Mouse (Mus musculus) brain, embryonic 14.5 days (tissue): ENCODE results near the gene a. TPM values are rescaled to one million over a fixed set of nuclear protein-coding genes. Genes with fewer than 3 reads are reported as not detected.
A peak's percentile ranks its signal among the peaks of the same experiment; 100 is the strongest.

Source experiments
- DNase-seq: peaks from one replicate; pipeline ENCODE4 v3.0.0-alpha.2; 2011; ENCODE audit warnings: low read depth
- CTCF ChIP-seq: fragments of 200-500 bp; IDR thresholded peaks from 2 replicates; pipeline ENCODE4 v1.5.1; 2012; ENCODE audit warnings: inconsistent platforms, mild to moderate bottlenecking, moderate library complexity, borderline replicate concordance; ENCODE audit not compliant: insufficient read depth, insufficient read length; ENCODE audit errors: extremely low read depth
- POLR2A ChIP-seq: fragments of 200-500 bp; IDR thresholded peaks from 2 replicates; pipeline ENCODE4 v1.6.1; 2012; ENCODE audit warnings: mild to moderate bottlenecking, inconsistent platforms, borderline replicate concordance; ENCODE audit not compliant: poor library complexity, insufficient read depth, insufficient read length, severe bottlenecking; ENCODE audit errors: extremely low read depth
- polyA plus RNA-seq: library from polyadenylated mRNA; depleted of rRNA; stranded (reverse); fragments of >200 nt; gene quantifications from 2 replicates; pipeline ENCODE4 v1.2.3, GENCODE M21; 2012; rRNA removed

Gene a
- 4.1 and 6.5 TPM in 2 replicates for polyA plus RNA-seq

- TF ChIP-seq CTCF, result no peak
- TF ChIP-seq POLR2A, result peak; percentile 100
- DNase-seq, result peak; percentile 100
Observed at GRCm38 (mm10) chr2:154790656-154791483, at the start of gene a, which contains the start of gene Raly. a (plus strand) TSS chr2:154791402. Raly (plus strand) TSS chr2:154791096.

GRCm38 (mm10) chr2:154742911-154743819 is 48.0 kb upstream of the a start:
- no peak for DNase-seq
- no peak for TF ChIP-seq POLR2A
- TF ChIP-seq CTCF, result no peak

GRCm38 (mm10) chr2:154743915-154744314 is 47.3 kb upstream of the a start:
- DNase-seq, result no peak
- TF ChIP-seq CTCF (no peak), POLR2A (no peak)

DNA sequence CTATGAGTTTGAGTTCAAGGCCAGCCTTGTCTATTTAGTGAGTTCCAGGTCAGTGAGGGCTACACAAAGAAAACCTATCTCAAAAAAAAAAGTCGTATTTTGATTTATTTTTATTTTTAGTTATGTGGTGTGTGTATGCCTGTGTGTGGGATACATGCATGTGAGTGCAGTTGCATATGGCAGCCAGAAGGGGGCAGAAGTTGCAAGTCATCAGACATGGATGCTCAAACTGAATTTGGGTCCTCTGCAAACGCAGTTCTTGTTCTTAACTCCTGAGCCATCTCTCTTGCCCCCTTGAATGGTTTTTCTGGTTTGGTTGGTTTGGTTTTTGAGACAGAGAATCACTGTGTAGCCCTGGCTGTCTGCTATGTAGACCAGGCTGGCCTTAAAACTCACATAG is 42.8 kb upstream of the a start:
- no peak for DNase-seq
- TF ChIP-seq CTCF (peak; percentile 51; the same call in 1 of the 2 replicates), POLR2A (no peak)

DNA sequence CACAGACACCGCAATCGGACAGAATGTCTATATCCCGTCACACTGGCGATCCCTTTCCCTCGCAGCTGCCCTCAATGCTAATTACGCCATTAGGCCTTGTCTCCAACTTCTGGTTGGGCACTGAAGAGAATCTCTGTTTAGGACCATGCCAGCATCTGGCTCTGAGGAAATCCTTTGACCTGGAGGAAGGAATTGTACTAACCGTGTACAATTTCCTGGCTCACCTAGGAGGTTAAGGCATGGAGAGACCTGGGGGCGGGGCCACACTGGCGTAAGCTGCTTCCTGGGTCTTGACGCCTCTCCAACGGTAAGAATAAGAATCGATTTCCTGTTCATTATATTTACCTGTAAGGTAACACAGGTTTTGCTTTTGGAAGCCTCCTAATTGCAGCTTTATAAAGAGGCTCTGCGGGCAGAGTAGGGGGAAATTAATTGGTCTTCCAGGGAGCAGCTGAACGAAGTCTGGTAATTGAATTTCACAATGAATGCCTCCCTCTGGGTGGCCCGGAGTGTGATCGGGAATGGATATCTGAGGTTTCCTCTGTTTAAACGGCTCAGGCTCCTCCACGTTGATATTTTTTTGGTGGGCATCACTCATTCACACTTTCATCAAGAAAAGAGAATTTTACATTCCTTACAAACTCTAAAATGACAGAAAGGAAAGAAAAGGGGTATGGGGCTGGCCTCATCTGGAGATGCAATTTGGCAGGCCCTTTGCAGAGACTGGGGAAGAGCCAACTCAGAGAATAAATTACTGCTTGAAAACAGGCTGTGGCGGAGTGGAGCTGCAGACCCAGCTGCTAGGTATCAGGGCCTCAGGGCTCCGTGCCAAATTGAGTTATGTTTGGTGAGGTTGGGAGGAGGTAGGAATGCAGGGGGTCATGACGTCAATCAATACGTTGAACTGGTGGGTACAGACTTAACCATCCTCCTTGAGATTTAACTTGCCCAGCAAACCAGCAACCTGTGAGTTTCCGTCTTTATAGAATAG is 41.9 kb upstream of the a start:
- peak; percentile 96 for DNase-seq
- TF ChIP-seq CTCF (no peak), POLR2A (no peak)

GRCm38 (mm10) chr2:154751924-154752323 is 39.3 kb upstream of the a start:
- no peak for TF ChIP-seq CTCF
- TF ChIP-seq POLR2A, result no peak
- DNase-seq, result peak; percentile 42

DNA sequence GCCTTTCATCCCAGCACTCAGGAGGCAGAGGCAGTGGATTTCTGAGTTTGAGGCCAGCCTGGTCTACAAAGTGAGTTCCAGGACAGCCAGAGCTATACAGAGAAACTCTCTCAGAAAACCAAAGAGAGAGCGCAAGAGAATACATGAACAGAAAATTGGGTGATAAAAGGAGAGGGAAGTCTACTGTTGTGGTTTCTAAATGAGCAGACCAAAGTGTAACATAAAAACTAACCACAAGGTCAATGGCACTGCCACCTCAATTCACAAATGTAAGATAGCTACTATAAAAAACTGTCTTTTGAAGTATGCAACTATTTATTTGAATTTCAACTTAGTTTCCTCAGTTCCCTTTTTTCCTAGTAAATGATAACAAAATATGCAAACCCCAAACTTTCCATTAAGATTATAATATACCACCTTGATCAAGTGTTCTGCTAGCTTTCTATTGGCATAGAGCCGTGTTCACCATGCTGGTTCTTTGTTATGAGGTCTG is 37.1 kb upstream of the a start:
- TF ChIP-seq POLR2A (no peak), CTCF (no peak)
- DNase-seq, result no peak

GRCm38 (mm10) chr2:154755791-154756190 is 35.4 kb upstream of the a start:
- peak; percentile 41; the same call in 1 of the 2 replicates for TF ChIP-seq CTCF
- TF ChIP-seq POLR2A, result no peak
- no peak for DNase-seq

DNA sequence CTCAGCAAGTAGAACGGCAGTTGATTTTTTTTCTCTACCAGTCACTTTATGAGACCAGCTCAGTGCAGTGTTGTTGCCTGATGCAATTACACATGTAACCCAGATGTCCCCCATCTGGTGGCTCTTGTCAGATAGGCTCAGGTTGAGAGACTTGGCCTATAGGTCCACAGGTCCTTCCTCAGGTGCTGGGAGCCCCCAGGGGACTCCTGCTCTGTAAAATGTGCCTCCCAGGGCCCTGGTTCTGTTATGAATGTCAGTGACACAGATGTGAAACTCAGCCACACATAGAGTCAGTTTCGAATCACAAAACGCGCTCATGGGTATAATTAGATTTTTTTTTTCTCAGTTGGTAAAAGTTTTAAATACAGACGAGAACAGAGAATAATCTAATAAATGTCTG is 33.5 kb upstream of the a start:
- TF ChIP-seq CTCF, result no peak
- TF ChIP-seq POLR2A, result no peak

DNA sequence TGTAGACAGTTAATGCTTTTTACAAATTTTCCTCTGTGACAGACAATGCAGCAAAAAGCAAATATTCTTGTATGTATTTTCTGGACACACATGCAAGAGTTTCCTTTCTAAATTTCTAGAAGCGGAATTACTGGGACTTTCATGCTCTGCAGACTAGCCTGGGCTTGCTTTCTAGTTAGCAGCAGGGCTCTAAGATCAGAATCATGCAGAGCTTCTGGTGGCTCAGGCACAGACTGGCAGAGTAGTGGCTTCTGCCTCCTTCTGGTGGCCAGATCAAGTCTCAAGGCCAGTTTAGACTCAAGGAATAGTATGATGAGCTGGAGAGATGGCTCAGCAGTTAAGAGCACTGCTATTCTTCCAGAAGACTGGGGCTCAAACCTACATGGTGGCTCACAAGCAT is 32.7 kb upstream of the a start:
- no peak for TF ChIP-seq CTCF
- TF ChIP-seq POLR2A, result no peak
- DNase-seq, result no peak

More for the DNA sequence above, 33.5 kb upstream of the a start:
- no peak for DNase-seq
